Mouse (Mus musculus): Measurements from ENCODE around the gene Efna2. TPM values are rescaled to one million over a fixed set of nuclear protein-coding genes. Genes with fewer than 3 reads are reported as not detected.

The Efna2 gene
- polyA plus RNA-seq, 1 experiment from 2014 or later: 1.1 TPM

DNA sequence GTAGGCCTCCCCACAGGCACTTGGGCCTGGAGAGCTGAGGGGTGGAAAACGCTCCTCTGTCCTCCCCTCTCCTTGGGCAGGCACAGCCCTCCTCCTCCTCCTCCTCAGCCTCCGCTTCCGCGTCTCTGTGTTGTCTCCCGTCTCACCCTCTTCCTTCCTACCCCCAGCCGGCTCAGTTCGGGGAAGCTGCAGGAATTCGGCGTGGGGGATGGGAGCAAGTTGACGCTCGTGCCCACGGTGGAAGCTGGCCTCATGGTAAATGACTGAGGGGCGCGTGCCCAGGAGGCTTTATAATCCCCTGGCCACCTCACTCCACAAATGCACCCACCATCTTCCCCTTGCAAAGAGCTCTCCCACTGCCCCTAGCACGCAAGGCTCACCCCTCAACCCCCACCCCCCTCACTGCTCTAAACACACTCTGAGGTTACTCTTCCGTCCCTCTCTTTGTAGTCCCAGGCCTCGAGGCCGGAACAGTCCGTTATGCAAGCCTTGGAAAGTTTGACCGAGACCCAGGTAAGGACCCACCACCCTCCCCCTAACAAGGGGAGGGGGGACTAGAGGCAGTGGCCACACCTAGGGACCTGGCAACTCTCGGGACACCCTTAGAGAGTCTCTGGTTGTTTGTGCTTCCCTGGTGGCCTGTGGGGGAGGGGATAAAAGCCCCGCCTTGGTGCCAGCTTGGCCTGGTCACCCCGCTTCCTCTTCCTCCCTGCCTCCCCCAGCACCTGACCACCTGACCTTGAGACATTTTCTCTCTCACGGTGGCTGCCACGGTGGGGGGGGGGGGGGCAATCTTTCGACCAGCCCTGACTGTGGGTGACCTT, 27.9 kb upstream of the Efna2 start:
- 7% methylated on average over 26 of the region's 26 CpGs for WGBS (ENCODE audit: insufficient replicate concordance)
- peak overlapping the region; percentile 98 for H3K27ac ChIP-seq
- peaks cover 71% of the 10 kb centered on the region for H3K36me3 ChIP-seq
- no peaks in the 10 kb centered on the region for H3K27me3 ChIP-seq
- DNase-seq (no peak), ATAC-seq (ENCODE audit: low read depth) (no peak)
- peak overlapping the region; percentile 91 for H3K4me3 ChIP-seq (replicated peaks)
- H3K4me2 ChIP-seq: peak overlapping the region; percentile 99
- peaks cover 88% of the 10 kb centered on the region for H3K4me1 ChIP-seq (replicated peaks)
- no peaks in the 10 kb centered on the region for H3K9me3 ChIP-seq (replicated peaks)
- peak overlapping the region; percentile 91 for H3K9ac ChIP-seq

DNA sequence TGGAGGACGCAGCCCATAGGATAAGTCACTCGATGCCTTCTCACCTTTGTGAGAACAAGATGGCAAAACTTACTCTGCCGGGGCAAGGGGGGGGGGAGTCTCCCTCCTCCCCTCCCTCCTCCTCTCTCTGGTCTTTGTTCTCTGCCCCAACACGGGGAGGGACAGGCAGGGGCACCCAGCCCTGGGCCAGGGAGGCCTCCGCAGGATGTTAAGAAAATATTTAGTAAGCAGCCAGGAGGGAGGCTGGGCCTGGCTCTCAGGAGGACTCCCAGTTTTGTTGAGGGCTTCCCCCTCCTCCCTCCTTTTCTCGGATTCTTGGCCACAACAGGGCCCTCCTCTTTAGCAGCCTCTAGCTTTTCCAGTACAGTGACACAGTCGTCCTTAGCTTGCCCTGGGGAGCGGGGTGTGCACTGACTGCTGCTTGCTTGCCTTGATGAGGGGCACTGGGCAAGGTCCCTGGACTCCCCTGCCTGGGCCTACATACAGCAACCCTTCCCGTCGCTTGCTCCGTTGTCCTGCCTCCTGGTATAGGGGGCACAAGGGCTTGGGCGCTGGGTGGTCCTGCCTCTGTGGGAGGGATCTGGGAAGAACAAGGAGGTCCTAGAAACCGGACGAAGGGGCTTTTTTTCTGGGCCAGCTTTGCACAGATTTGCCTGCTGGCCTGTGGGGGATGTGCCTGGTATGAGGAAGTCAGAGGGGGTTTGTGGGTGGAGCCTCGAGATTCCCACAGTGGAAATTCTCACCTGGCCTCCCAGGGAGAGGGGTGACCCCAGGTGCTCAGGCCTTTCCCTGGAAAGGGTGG, 27.0 kb upstream of the Efna2 start:
- Histone ChIP-seq H3K9me3 (replicated peaks) (no peaks in the 10 kb centered on the region), H3K4me2 (peak overlapping the region; percentile 99), H3K27ac (peak overlapping the region; percentile 98), H3K4me3 (replicated peaks) (peak overlapping the region; percentile 91), H3K9ac (peak overlapping the region; percentile 91), H3K36me3 (peaks cover 77% of the 10 kb centered on the region), H3K4me1 (replicated peaks) (peaks cover 87% of the 10 kb centered on the region), H3K27me3 (no peaks in the 10 kb centered on the region)
- DNase-seq (no peak), ATAC-seq (ENCODE audit: low read depth) (no peak)
- WGBS (ENCODE audit: insufficient replicate concordance): 46% methylated on average over 15 of the region's 15 CpGs

DNA sequence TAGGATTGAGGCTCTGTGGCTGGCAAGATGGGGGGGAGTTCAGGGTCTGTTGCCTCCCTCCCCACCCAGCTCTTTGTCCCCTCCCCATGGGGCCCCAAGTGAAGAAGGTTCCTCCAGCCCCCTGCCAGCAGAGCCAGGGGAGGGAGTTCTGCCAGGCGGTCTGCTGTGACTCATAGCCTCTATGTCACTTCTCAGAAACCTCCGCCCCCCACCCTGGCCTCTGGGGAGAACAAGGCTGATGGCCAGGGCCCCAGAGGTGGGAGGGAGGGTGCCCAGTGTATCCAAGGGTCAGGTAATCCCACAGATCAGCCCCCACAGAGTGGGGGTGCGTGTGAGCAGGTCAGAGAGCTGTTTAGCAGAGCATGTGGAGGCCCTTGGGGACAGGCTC, 26.4 kb upstream of the Efna2 start:
- DNase-seq: no peak
- WGBS (ENCODE audit: insufficient replicate concordance): 59% methylated on average over 3 of the region's 3 CpGs
- Histone ChIP-seq H3K4me1 (replicated peaks) (peaks cover 87% of the 10 kb centered on the region), H3K9ac (peak overlapping the region; percentile 91), H3K27me3 (no peaks in the 10 kb centered on the region), H3K27ac (peak overlapping the region; percentile 98), H3K4me2 (peak overlapping the region; percentile 99), H3K9me3 (replicated peaks) (no peaks in the 10 kb centered on the region), H3K4me3 (replicated peaks) (peak overlapping the region; percentile 91), H3K36me3 (peaks cover 80% of the 10 kb centered on the region)
- no peak for ATAC-seq (ENCODE audit: low read depth)

DNA sequence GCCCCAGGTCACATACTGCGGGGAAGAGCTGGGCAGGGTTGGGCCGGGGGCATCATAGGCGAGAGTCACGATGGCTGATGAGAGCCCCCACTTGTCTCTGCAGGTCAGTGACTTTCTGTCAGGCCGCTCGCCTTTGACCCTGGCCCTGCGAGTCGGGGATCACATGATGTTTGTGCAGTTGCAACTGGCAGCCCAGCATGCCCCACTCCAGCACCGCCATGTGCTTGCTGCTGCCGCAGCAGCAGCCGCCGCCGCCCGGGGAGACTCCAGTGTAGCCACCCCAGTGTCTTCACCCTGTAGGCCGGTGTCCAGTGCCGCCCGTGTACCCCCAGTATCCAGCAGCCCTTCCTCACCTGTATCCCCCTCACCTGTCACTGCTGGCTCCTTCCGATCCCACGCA, 25.6 kb upstream of the Efna2 start:
- Histone ChIP-seq H3K27ac (peak overlapping the region; percentile 98), H3K4me3 (replicated peaks) (peak overlapping the region; percentile 91), H3K27me3 (no peaks in the 10 kb centered on the region), H3K9me3 (replicated peaks) (no peaks in the 10 kb centered on the region), H3K4me1 (replicated peaks) (peaks cover 89% of the 10 kb centered on the region), H3K36me3 (peaks cover 80% of the 10 kb centered on the region), H3K4me2 (peak overlapping the region; percentile 99), H3K9ac (peak overlapping the region; percentile 91; the same call in 1 of the 2 replicates)
- DNase-seq (no peak), ATAC-seq (ENCODE audit: low read depth) (no peak)
- 76% methylated on average over 19 of the region's 19 CpGs for WGBS (ENCODE audit: insufficient replicate concordance)

DNA sequence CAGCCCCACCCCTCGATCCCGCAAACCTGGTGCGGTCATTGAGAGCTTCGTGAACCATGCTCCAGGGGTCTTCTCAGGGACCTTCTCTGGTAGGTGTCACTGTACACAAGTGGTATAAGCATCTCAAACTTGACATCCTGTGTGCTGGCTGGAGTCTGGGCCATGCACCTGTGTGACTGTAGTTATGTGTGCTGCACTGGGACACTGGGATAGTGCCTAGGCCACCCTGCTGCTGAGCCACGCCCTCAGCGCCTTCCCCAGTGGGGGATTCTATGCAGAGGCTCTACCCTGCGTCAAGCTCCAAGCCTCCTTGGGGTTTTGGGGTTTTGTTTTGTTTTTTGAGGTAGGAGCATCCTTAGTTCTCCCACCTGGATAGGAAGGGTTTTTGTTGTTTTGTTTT, 24.9 kb upstream of the Efna2 start:
- Histone ChIP-seq H3K27ac (peak overlapping the region; percentile 98; the same call in 1 of the 2 replicates), H3K9me3 (replicated peaks) (no peaks in the 10 kb centered on the region), H3K4me1 (replicated peaks) (peaks cover 96% of the 10 kb centered on the region), H3K4me3 (replicated peaks) (no peak overlapping the region), H3K36me3 (peaks cover 80% of the 10 kb centered on the region), H3K27me3 (no peaks in the 10 kb centered on the region), H3K4me2 (0 out of 2 replicates have a peak overlapping the region, but pooled peaks have one; percentile 8), H3K9ac (no peak overlapping the region)
- WGBS (ENCODE audit: insufficient replicate concordance): 87% methylated on average over 7 of the region's 7 CpGs
- ATAC-seq (ENCODE audit: low read depth): no peak
- DNase-seq: no peak

DNA sequence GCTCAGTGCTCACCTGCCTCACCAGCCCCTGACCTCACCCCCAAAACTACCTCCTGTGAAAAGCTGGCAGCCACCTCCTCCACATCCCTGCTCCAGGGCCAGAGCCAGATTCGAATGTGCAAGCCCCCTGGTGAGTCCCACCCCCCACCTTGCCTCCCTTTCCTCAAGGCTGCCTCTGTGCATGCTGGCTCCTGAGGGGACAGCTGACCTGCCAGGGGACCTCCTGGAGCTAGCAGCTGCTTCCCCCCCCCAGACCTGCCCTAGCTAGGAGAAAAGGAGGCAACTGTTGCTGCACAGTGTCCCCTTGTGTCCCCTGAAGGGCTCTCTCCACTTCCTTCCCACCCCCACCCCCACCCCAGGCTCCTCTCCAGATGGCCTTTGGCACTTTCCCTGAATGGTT, 24.0 kb upstream of the Efna2 start:
- Histone ChIP-seq H3K4me1 (replicated peaks) (peaks cover 95% of the 10 kb centered on the region), H3K36me3 (peaks cover 73% of the 10 kb centered on the region), H3K27ac (peak overlapping the region; percentile 27; the same call in 1 of the 2 replicates), H3K27me3 (no peaks in the 10 kb centered on the region), H3K9me3 (replicated peaks) (no peaks in the 10 kb centered on the region), H3K9ac (no peak overlapping the region), H3K4me2 (no peak overlapping the region), H3K4me3 (replicated peaks) (no peak overlapping the region)
- WGBS (ENCODE audit: insufficient replicate concordance): 81% methylated on average over 1 of the region's 1 CpGs
- ATAC-seq (ENCODE audit: low read depth) (no peak), DNase-seq (no peak)

DNA sequence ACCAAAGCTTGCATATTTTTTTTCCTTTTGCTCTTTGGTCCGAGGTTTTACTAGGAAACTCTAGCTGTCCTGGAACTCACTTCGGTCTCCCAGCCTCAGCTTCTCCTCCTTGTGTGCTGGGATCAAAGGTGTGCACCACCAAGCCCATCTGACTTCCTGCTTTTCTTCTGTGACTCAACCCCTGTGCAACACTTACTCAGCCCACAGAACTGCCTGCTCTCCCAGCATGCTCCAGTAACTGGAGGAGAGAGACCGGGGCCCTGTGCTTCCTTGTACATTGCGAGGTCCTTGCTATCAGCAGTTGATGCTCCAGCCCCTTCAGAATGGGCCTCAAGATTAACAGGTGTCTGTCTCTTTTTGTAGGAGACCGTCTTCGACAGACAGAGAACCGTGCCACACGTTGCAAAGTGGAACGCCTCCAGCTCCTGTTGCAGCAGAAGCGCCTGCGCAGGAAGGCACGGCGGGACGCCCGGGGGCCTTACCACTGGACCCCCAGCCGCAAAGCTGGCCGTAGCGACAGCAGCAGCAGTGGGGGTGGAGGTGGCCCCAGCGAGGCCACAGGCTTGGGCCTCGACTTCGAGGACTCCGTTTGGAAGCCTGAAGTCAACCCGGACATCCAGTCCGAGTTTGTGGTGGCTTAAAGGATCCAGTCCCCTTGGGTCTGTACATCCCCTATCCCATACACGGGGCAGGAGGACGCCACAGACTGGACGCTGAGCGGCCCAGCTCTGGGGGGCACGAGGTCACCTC, 23.1 kb upstream of the Efna2 start:
- peaks cover 95% of the 10 kb centered on the region for H3K4me1 ChIP-seq (replicated peaks)
- no peaks in the 10 kb centered on the region for H3K27me3 ChIP-seq
- peaks cover 65% of the 10 kb centered on the region for H3K36me3 ChIP-seq
- H3K27ac ChIP-seq: peak overlapping the region; percentile 37
- no peak overlapping the region for H3K4me3 ChIP-seq (replicated peaks)
- DNase-seq (no peak), ATAC-seq (ENCODE audit: low read depth) (no peak)
- H3K9ac ChIP-seq: peak overlapping the region; percentile 15; the same call in 1 of the 2 replicates
- H3K4me2 ChIP-seq: no peak overlapping the region
- WGBS (ENCODE audit: insufficient replicate concordance): 77% methylated on average over 29 of the region's 29 CpGs
- no peaks in the 10 kb centered on the region for H3K9me3 ChIP-seq (replicated peaks)

DNA sequence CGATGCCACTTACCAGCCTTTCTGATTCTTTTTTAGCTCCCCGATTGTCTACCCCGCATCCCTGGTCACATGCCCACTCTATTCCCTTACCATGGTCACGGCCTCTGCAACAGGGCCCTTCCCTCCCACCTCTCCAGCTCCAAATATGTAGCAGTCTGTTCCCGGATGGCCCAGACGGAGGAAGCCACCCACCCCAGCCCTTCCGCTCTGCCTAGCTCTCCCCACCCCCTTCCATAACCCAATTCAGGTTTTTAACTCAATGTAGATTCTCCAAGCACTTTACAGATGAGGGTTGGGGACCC, 22.6 kb upstream of the Efna2 start:
- Histone ChIP-seq H3K4me1 (replicated peaks) (peaks cover 95% of the 10 kb centered on the region), H3K36me3 (peaks cover 60% of the 10 kb centered on the region), H3K4me3 (replicated peaks) (no peak overlapping the region), H3K9ac (no peak overlapping the region), H3K27me3 (no peaks in the 10 kb centered on the region), H3K4me2 (no peak overlapping the region), H3K9me3 (replicated peaks) (no peaks in the 10 kb centered on the region), H3K27ac (0 out of 2 replicates have a peak overlapping the region, but pooled peaks have one; percentile 37)
- ATAC-seq (ENCODE audit: low read depth): no peak
- no peak for DNase-seq
- 81% methylated on average over 7 of the region's 7 CpGs for WGBS (ENCODE audit: insufficient replicate concordance)

DNA sequence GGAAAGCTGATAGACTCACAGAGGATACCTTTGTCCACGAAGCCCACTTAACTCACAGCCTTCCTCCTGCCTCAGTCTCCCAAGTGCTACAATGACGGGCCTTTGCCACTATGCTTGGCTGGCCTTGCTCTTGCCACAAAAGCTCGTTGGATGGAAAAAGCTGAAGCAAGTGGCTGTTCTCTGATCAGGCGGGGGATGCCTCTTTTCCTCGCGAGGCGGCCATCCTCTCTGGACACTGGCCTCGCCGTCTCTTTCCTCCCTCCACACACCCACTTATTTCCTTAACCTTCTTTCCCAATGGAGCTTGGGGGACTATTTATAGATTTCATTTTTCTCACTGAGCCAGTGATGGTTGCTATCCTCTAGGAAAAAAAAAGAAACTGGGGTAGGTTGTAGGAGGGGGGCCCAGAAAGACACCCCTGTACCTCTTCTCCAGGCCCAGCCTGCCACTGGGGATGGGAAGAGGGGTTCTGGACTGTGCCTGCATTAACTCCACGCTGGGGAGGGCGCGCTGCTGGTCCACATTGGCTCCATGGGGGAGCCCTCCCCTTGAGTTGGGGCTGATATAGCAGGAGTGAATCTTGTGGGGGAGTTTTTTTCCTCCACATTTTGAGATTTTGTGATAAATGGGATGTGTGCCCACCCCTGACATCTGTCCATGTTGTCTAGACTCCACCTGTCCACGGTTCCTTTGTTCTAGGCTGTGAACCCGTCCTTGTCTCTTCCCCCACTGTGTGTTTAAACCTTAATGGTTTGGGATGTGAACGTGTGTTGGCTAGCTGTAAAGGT, 21.9 kb upstream of the Efna2 start:
- no peaks in the 10 kb centered on the region for H3K9me3 ChIP-seq (replicated peaks)
- H3K4me2 ChIP-seq: no peak overlapping the region
- ATAC-seq (ENCODE audit: low read depth): no peak
- no peak overlapping the region for H3K9ac ChIP-seq
- H3K36me3 ChIP-seq: peaks cover 53% of the 10 kb centered on the region
- no peaks in the 10 kb centered on the region for H3K27me3 ChIP-seq
- WGBS (ENCODE audit: insufficient replicate concordance): 72% methylated on average over 15 of the region's 15 CpGs
- peaks cover 95% of the 10 kb centered on the region for H3K4me1 ChIP-seq (replicated peaks)
- H3K27ac ChIP-seq: peak overlapping the region; percentile 85
- no peak overlapping the region for H3K4me3 ChIP-seq (replicated peaks)
- no peak for DNase-seq

DNA sequence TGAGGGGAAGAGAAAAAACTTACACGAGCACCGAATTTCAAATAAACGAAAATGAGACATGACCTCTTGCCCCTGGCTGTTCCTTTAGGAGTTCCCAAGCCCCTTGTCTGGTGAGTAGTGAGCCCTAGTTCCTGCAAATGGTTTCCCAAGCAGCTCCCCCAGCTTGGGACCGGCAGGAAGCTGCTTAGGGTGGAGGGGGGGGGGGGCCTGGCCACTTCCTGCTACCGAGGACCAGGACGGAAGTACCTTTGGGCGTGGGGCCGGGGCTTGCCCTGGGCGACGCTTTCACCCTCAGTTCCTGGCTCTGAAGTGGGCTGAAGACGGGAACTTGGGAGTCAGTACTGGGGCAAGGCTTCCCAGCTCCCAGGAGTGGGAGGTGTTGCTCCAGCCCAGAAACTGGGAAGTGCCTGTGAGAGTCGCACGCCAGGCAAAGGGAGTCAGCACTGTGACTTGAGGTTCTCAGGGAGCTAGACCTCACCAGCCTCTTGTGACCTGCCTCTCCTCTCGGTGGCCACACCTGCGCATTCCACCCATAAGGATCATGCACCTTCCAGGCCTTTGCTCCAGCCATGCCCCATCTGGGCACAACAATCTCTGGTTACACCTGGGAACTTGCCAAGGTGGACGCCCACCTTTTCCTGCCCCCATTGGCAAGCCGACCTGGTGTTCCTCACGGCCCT, 20.8 kb upstream of the Efna2 start:
- H3K4me3 ChIP-seq (replicated peaks): peak overlapping the region; percentile 59
- peaks cover 95% of the 10 kb centered on the region for H3K4me1 ChIP-seq (replicated peaks)
- H3K36me3 ChIP-seq: peaks cover 42% of the 10 kb centered on the region
- peak overlapping the region; percentile 37 for H3K9ac ChIP-seq
- ATAC-seq (ENCODE audit: low read depth) (no peak), DNase-seq (no peak)
- H3K27me3 ChIP-seq: no peaks in the 10 kb centered on the region
- WGBS (ENCODE audit: insufficient replicate concordance): 13% methylated on average over 18 of the region's 18 CpGs
- H3K4me2 ChIP-seq: peak overlapping the region; percentile 95
- peak overlapping the region; percentile 85 for H3K27ac ChIP-seq
- no peaks in the 10 kb centered on the region for H3K9me3 ChIP-seq (replicated peaks)
